Mouse (Mus musculus): ENCODE data around the gene Hbb-bs. TPM values are rescaled to one million over a fixed set of nuclear protein-coding genes. Genes with fewer than 3 reads are reported as not detected.

Hbb-bs gene
- 581 and 1,292 TPM in 2 replicates for polyA plus RNA-seq (2012; rRNA removed)

DNA sequence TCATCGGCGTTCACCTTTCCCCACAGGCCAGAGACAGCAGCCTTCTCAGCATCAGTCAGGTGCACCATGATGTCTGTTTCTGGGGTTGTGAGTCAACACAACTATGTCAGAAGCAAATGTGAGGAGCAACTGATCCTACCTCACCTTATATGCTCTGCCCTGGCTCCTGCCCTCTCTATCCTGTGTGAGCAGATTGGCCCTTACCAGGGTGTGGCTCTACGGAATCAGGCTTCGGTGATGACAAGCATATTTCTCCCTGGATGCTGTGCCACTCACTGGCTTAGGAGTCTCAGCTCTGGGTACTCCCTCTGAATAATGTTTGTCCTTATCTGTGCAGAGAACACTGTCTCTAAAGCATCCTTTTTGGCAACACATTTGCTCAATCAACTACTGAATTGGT is at the start of gene Hbb-bs:
Hbb-bs (minus strand) TSS at position 289 of the 400 bp plus-strand sequence.
- WGBS: 86% methylated on average over 4 of the region's 4 CpGs

DNA sequence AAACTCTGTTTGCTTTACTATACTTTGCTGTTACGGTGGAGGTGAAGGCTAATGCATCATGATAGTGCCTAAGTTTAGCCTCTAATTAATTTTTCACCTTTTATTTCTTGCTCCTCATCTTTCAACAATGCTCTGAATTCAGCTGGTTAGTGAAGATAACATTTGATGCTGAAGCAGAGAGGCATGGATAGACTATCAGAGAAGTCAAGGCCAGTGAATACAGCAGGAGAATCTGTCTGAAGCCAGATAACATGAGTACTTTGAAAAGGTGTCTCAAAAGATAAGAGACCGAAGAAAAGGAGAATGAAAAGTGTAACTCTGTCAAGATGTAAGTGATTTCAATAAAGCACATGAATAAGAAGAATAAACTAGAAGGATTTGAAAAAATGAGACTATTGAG is 49.2 kb upstream of the Hbb-bs start:
- Histone ChIP-seq H3K27ac (ENCODE audit: insufficient read depth, low read length) (no peak overlapping the region), H3K4me1 (ENCODE audit: control insufficient read depth, insufficient read depth, low read length) (no peaks in the 10 kb centered on the region), H3K27me3 (ENCODE audit: control insufficient read depth, insufficient read depth, low read length) (no peaks in the 10 kb centered on the region), H3K4me3 (replicated peaks; ENCODE audit: insufficient read depth, low read depth, low read length) (no peak overlapping the region)
- no peak for DNase-seq
- TF ChIP-seq POLR2A (IDR thresholded peaks at IDR 0.05; ENCODE audit: borderline replicate concordance, insufficient read depth, low read length) (no peak), CTCF (IDR thresholded peaks at IDR 0.05; ENCODE audit: borderline replicate concordance, insufficient read depth, low read depth, low read length) (no peak)
- WGBS: 82% methylated on average over 2 of the region's 2 CpGs

More for the DNA sequence above, at the start of gene Hbb-bs:
- Histone ChIP-seq H3K4me3 (replicated peaks; ENCODE audit: insufficient read depth, low read depth, low read length) (no peak within 1 kb of the TSS), H3K27ac (ENCODE audit: insufficient read depth, low read length) (no peak within 1 kb of the TSS), H3K4me1 (ENCODE audit: control insufficient read depth, insufficient read depth, low read length) (no peaks in the 10 kb centered on the region), H3K27me3 (ENCODE audit: control insufficient read depth, insufficient read depth, low read length) (no peaks in the 10 kb centered on the region)
- TF ChIP-seq CTCF (IDR thresholded peaks at IDR 0.05; ENCODE audit: borderline replicate concordance, insufficient read depth, low read depth, low read length): no peak
- TF ChIP-seq POLR2A (IDR thresholded peaks at IDR 0.05; ENCODE audit: borderline replicate concordance, insufficient read depth, low read length): no peak
- no peak for DNase-seq

DNA sequence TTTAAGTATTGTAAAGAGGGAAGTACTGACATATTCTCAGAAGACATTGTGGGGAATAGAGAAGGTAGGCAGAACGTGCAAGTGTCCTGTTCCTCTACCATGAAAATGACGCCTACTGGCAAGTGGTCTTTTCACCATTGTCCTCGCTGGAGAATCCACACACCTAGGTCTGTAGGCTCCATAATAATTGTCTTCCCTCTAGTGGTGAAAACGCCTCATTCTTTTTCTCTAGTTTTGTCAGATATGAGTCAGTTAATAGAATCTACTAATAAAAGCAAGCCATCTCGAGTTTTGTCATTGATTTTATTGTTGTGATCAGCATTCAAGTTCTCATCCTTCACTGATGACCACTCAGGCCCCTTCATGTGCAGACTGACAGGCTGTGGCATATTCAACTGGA is 46.6 kb upstream of the Hbb-bs start:
- DNase-seq: no peak
- no peak overlapping the region for H3K27ac ChIP-seq (ENCODE audit: insufficient read depth, low read length)
- no peaks in the 10 kb centered on the region for H3K27me3 ChIP-seq (ENCODE audit: control insufficient read depth, insufficient read depth, low read length)
- WGBS: 47% methylated on average over 5 of the region's 5 CpGs
- no peak overlapping the region for H3K4me3 ChIP-seq (replicated peaks; ENCODE audit: insufficient read depth, low read depth, low read length)
- TF ChIP-seq CTCF (IDR thresholded peaks at IDR 0.05; ENCODE audit: borderline replicate concordance, insufficient read depth, low read depth, low read length) (no peak), POLR2A (IDR thresholded peaks at IDR 0.05; ENCODE audit: borderline replicate concordance, insufficient read depth, low read length) (no peak)
- H3K4me1 ChIP-seq (ENCODE audit: control insufficient read depth, insufficient read depth, low read length): no peaks in the 10 kb centered on the region

DNA sequence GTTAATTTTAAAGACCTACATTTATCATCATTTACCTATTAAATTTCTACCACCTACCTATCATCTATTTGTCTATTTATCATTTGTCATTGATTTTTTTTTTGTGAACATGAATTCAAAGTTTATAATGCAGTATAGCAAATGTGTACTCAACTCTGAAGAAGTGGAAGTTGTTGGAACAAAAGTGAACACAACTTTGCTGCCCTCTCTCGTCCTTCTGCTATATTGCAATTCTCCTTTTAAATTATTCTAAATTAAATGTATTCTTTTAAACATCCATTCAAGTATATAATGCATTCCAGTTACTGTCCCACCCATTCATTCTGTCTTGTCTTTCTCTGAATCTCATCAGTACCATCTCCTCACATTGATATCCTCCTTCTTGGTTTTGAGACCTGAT is 45.2 kb upstream of the Hbb-bs start:
- H3K4me1 ChIP-seq (ENCODE audit: control insufficient read depth, insufficient read depth, low read length): no peaks in the 10 kb centered on the region
- TF ChIP-seq POLR2A (IDR thresholded peaks at IDR 0.05; ENCODE audit: borderline replicate concordance, insufficient read depth, low read length) (no peak), CTCF (IDR thresholded peaks at IDR 0.05; ENCODE audit: borderline replicate concordance, insufficient read depth, low read depth, low read length) (no peak)
- no peak overlapping the region for H3K27ac ChIP-seq (ENCODE audit: insufficient read depth, low read length)
- H3K27me3 ChIP-seq (ENCODE audit: control insufficient read depth, insufficient read depth, low read length): no peaks in the 10 kb centered on the region
- DNase-seq: no peak
- WGBS: 0% methylated on average over 1 of the region's 1 CpGs
- H3K4me3 ChIP-seq (replicated peaks; ENCODE audit: insufficient read depth, low read depth, low read length): no peak overlapping the region

DNA sequence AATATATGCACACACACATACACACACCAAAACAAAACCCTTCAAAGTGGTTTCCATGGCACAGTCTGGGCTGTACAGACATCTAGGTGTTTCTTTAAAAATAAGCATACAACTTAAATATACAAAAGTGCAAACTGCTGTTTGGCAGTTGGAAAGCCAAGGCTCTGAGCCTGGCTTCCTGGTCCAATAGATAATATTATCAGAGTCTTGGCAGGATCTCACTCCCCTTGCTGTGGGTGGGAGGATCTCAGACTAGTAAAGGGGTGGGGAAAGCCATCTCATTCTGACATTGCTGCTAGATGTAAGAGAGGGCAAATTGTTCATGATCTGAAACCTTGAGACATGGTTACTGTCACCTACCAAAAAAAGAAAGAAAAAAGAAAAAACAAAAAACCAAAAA is 42.8 kb upstream of the Hbb-bs start:
- TF ChIP-seq CTCF (IDR thresholded peaks at IDR 0.05; ENCODE audit: borderline replicate concordance, insufficient read depth, low read depth, low read length): no peak
- TF ChIP-seq POLR2A (IDR thresholded peaks at IDR 0.05; ENCODE audit: borderline replicate concordance, insufficient read depth, low read length): no peak
- no peaks in the 10 kb centered on the region for H3K27me3 ChIP-seq (ENCODE audit: control insufficient read depth, insufficient read depth, low read length)
- no peaks in the 10 kb centered on the region for H3K4me1 ChIP-seq (ENCODE audit: control insufficient read depth, insufficient read depth, low read length)
- H3K27ac ChIP-seq (ENCODE audit: insufficient read depth, low read length): no peak overlapping the region
- DNase-seq: no peak
- H3K4me3 ChIP-seq (replicated peaks; ENCODE audit: insufficient read depth, low read depth, low read length): no peak overlapping the region

DNA sequence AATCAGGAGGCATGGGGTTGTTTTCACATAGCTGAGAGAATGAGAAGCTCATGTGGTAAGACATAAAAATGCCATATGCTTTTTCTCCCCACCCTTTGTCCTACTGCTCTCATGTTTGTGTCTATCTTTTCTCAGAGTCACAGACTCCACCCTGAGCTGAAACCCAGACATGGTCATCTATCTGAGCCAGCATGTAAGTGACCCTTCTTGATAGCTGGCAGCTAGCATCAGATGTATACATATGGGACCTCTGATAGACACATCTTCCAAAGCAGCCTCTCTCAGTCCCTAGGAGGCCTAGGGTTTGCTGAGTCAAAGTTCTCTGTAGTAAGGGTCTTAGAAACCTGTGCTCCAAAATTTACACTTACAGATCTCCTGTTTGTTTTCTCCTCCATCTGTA is 37.8 kb upstream of the Hbb-bs start:
- Histone ChIP-seq H3K4me1 (ENCODE audit: control insufficient read depth, insufficient read depth, low read length) (no peaks in the 10 kb centered on the region), H3K27ac (ENCODE audit: insufficient read depth, low read length) (no peak overlapping the region), H3K4me3 (replicated peaks; ENCODE audit: insufficient read depth, low read depth, low read length) (no peak overlapping the region), H3K27me3 (ENCODE audit: control insufficient read depth, insufficient read depth, low read length) (no peaks in the 10 kb centered on the region)
- no peak for DNase-seq
- no peak for TF ChIP-seq CTCF (IDR thresholded peaks at IDR 0.05; ENCODE audit: borderline replicate concordance, insufficient read depth, low read depth, low read length)
- TF ChIP-seq POLR2A (IDR thresholded peaks at IDR 0.05; ENCODE audit: borderline replicate concordance, insufficient read depth, low read length): no peak

DNA sequence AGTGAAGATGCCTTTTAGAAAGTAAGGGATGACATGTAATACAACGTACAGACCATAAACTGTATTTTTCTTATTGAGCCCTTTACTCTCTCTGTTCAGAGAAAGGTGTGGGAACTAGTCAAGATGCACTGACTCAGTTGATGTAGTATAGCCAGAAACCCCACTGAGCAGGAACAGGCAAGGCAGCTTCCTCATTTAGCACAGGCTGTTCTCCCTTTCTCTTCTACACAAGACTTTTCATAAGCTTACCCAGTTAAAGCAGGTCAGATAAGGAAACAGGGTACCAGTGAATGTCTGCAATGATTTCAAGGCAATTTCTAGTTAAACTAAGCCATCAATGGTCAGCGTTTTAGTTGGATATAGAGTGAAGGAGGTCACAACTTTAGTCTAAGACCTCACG is 33.6 kb upstream of the Hbb-bs start:
- no peaks in the 10 kb centered on the region for H3K27me3 ChIP-seq (ENCODE audit: control insufficient read depth, insufficient read depth, low read length)
- H3K4me1 ChIP-seq (ENCODE audit: control insufficient read depth, insufficient read depth, low read length): no peaks in the 10 kb centered on the region
- H3K4me3 ChIP-seq (replicated peaks; ENCODE audit: insufficient read depth, low read depth, low read length): no peak overlapping the region
- 78% methylated on average over 3 of the region's 3 CpGs for WGBS
- H3K27ac ChIP-seq (ENCODE audit: insufficient read depth, low read length): no peak overlapping the region
- TF ChIP-seq CTCF (IDR thresholded peaks at IDR 0.05; ENCODE audit: borderline replicate concordance, insufficient read depth, low read depth, low read length): no peak
- TF ChIP-seq POLR2A (IDR thresholded peaks at IDR 0.05; ENCODE audit: borderline replicate concordance, insufficient read depth, low read length): no peak
- DNase-seq: no peak

DNA sequence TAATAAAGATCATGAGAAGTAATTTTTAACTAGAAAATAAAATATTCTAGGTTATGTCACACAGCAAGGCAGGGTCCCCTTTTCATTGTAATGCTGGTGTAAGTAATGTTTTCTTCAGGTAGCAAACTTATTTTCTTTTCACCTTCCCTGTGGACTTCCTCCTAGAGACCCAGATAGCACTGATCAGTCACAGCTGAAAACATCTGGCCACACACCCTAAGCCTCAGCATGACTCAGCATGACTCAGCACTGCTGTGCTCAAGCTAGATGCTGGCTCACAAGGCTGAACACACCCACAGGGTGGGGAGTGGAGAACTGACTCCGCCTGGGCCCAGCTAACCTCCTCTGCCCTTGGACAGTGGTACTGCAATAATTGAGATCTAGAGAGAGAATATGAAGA is 33.0 kb upstream of the Hbb-bs start:
- WGBS: 55% methylated on average over 1 of the region's 1 CpGs
- no peak for DNase-seq

More for the DNA sequence above, 33.0 kb upstream of the Hbb-bs start:
- Histone ChIP-seq H3K27me3 (ENCODE audit: control insufficient read depth, insufficient read depth, low read length) (no peaks in the 10 kb centered on the region), H3K4me3 (replicated peaks; ENCODE audit: insufficient read depth, low read depth, low read length) (no peak overlapping the region), H3K27ac (ENCODE audit: insufficient read depth, low read length) (no peak overlapping the region), H3K4me1 (ENCODE audit: control insufficient read depth, insufficient read depth, low read length) (no peaks in the 10 kb centered on the region)
- TF ChIP-seq CTCF (IDR thresholded peaks at IDR 0.05; ENCODE audit: borderline replicate concordance, insufficient read depth, low read depth, low read length): no peak
- no peak for TF ChIP-seq POLR2A (IDR thresholded peaks at IDR 0.05; ENCODE audit: borderline replicate concordance, insufficient read depth, low read length)

Data from cerebellum, adult 2 months (tissue).